32 mouse cellular contexts compared by ENCODE assay signal in genomic region chr12:84392681-84393080, GRCm38 (mm10).
"Had no signal": no experiment of that assay in that cellular context is flagged by ENCODE, and none has a peak within 500 bp of the region (broad histone marks: within the 10 kb centered on the region; RNA-seq: fewer than 3 reads in every experiment).

No protein-coding gene starts in this region.

- DNase-seq: heart, postnatal 10 days; heart, postnatal 36 days; heart, postnatal 4 days; kidney, adult 11 months; kidney, adult 18-20 months; kidney, adult 2 months; kidney, adult 8-10 months; kidney, adult 9 months; kidney, postnatal 10 days; kidney, postnatal 14 days; kidney, postnatal 25 days; kidney, postnatal 36 days; kidney, postnatal 4 days; layer of hippocampus, adult 9-11 months; layer of hippocampus, postnatal 36 days had no signal

- H3K27me3 ChIP-seq: heart, embryonic 12.5 days; heart, embryonic 13.5 days; heart, embryonic 15.5 days; hindbrain, embryonic 12.5 days; hindbrain, embryonic 13.5 days; hindbrain, embryonic 15.5 days; intestine, embryonic 15.5 days had no signal

- H3K9me3 ChIP-seq: heart, embryonic 12.5 days; heart, embryonic 13.5 days; heart, embryonic 15.5 days; hindbrain, embryonic 10.5 days; hindbrain, embryonic 12.5 days; hindbrain, embryonic 13.5 days; hindbrain, embryonic 15.5 days; intestine, embryonic 15.5 days had no signal

- ATAC-seq: hindbrain, embryonic 16.5 days; hindbrain, postnatal 0 days; inflammation-experienced regulatory T-cells, adult 6 months; intestine, embryonic 15.5 days; intestine, embryonic 16.5 days; intestine, postnatal 0 days had no signal

- H3K27ac ChIP-seq: heart, embryonic 13.5 days; heart, embryonic 15.5 days; hindbrain, embryonic 10.5 days; hindbrain, embryonic 12.5 days; hindbrain, embryonic 13.5 days; hindbrain, embryonic 14.5 days; hindbrain, embryonic 15.5 days; hindbrain, postnatal 0 days; intestine, embryonic 15.5 days; kidney, postnatal 0 days; layer of hippocampus, adult 2 months had no signal

- H3K4me3 ChIP-seq: heart, embryonic 12.5 days; heart, embryonic 13.5 days; heart, embryonic 15.5 days; hindbrain, embryonic 10.5 days; hindbrain, embryonic 12.5 days; hindbrain, embryonic 13.5 days; hindbrain, embryonic 15.5 days; intestine, embryonic 15.5 days; layer of hippocampus, adult 2 months had no signal

- H3K4me1 ChIP-seq: hindbrain, embryonic 10.5 days; hindbrain, embryonic 12.5 days; hindbrain, embryonic 13.5 days; hindbrain, embryonic 15.5 days; intestine, embryonic 15.5 days had no signal

- H3K4me2 ChIP-seq: heart, embryonic 11.5 days; heart, embryonic 12.5 days; heart, embryonic 13.5 days; heart, embryonic 15.5 days; hindbrain, embryonic 12.5 days; hindbrain, embryonic 13.5 days; hindbrain, embryonic 14.5 days; hindbrain, embryonic 15.5 days; intestine, embryonic 15.5 days had no signal

- H3K9ac ChIP-seq: heart, embryonic 12.5 days; heart, embryonic 13.5 days; heart, embryonic 15.5 days; hindbrain, embryonic 12.5 days; hindbrain, embryonic 13.5 days; hindbrain, embryonic 14.5 days; hindbrain, embryonic 15.5 days; intestine, embryonic 15.5 days had no signal

- H3K36me3 ChIP-seq: hindbrain, embryonic 10.5 days; hindbrain, embryonic 15.5 days; intestine, embryonic 15.5 days had no signal
